In genomic region chr8:103395316-103395715, GRCm38 (mm10) we compare ENCODE assay signal across 16 mouse cellular contexts.
"Had no signal": no experiment of that assay in that cellular context is flagged by ENCODE, and none has a peak within 500 bp of the region (broad histone marks: within the 10 kb centered on the region; RNA-seq: fewer than 3 reads in every experiment).

No protein-coding gene starts in this region.

- H3K4me2 ChIP-seq: limb, embryonic 12.5 days; liver, embryonic 13.5 days; lung, embryonic 15.5 days; neural tube, embryonic 12.5 days had no signal

- DNase-seq: kidney, adult 18-20 months; kidney, postnatal 10 days; kidney, postnatal 4 days; liver; liver, embryonic 13.5 days; liver, postnatal 0 days; lung, postnatal 14 days; right cerebral cortex, postnatal 14 days had no signal

- ATAC-seq: liver, postnatal 0 days; midbrain, embryonic 16.5 days had no signal

- H3K27ac ChIP-seq: layer of hippocampus, adult 2 months; limb, embryonic 12.5 days; liver, embryonic 13.5 days; lung, embryonic 15.5 days; macrophage; neural tube, embryonic 12.5 days; stomach, postnatal 0 days had no signal

- H3K4me1 ChIP-seq: limb, embryonic 12.5 days; liver, embryonic 13.5 days; lung, embryonic 15.5 days; megakaryocyte, embryonic 14.5 days had no signal

- H3K9ac ChIP-seq: limb, embryonic 12.5 days; liver, embryonic 13.5 days; liver, postnatal 0 days; lung, embryonic 15.5 days; neural tube, embryonic 12.5 days had no signal

- H3K9me3 ChIP-seq: limb, embryonic 12.5 days; liver, embryonic 13.5 days; lung, embryonic 15.5 days; neural tube, embryonic 12.5 days had no signal

- H3K27me3 ChIP-seq: limb, embryonic 12.5 days; liver, embryonic 13.5 days; lung, embryonic 15.5 days; megakaryocyte, embryonic 14.5 days; neural tube, embryonic 12.5 days had no signal

- H3K36me3 ChIP-seq: limb, embryonic 12.5 days; liver, embryonic 13.5 days; lung, embryonic 15.5 days; neural tube, embryonic 12.5 days had no signal

- H3K4me3 ChIP-seq: layer of hippocampus, adult 2 months; limb, embryonic 12.5 days; liver, embryonic 13.5 days; lung, embryonic 15.5 days; megakaryocyte, embryonic 14.5 days; neural tube, embryonic 12.5 days had no signal
